In the genomic region with DNA sequence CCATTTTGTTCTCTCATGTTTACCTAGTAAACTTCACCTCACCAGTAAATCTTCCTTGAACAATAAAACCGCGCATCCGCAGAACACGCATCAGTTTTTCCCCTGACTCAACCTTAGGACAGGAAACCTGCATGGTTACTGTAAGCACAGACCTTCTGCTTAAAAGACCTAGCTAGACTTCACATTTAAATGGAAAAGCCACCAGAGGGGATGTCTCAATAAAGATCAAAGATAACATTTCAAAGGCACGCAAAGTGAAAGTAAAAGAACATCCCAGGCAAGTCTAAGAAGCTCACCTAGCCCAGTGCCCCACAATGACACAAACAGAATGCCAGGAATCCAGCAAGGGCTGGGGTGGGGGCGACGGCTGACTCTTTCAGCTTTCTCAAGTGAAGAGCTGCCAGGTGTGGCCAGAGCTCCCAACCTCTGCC, we compare ENCODE assay signal across 8 mouse cellular contexts. TPM values are rescaled to one million over a fixed set of nuclear protein-coding genes. Genes with fewer than 3 reads are reported as not detected.
A peak's percentile ranks its signal among the peaks of the same experiment; 100 is the strongest.
DNase-seq lines count a peak whose midpoint lies in the region; ATAC-seq lines count a peak whose summit lies in the region.

No protein-coding gene starts in this region.

- DNase-seq in neural tube, embryonic 11.5 days (ENCODE audit: low spot score) = no peak
- DNase-seq in neural tube, embryonic 10.5 days (ENCODE audit: extremely low spot score, low spot score) = no peak
- DNase-seq in forebrain, embryonic 14.5 days (ENCODE audit: low spot score) = no peak
- DNase-seq in limb, embryonic 11.5 days (ENCODE audit: low spot score) = peak; percentile 42
- no peak for DNase-seq in layer of hippocampus, postnatal 10 days (ENCODE audit: low spot score in 2 of 2)
- DNase-seq in testis, postnatal 10 days (ENCODE audit: low spot score) = no peak
- no peak for DNase-seq in urinary bladder, postnatal 14 days (ENCODE audit: low spot score)

- H3K9me3 ChIP-seq in neural tube, embryonic 11.5 days (ENCODE audit: control insufficient read depth, low read length) = no peaks in the 10 kb centered on the region
- no peaks in the 10 kb centered on the region for H3K9me3 ChIP-seq in forebrain, embryonic 14.5 days (replicated peaks; ENCODE audit: control insufficient read depth, low read length)
- no peaks in the 10 kb centered on the region for H3K9me3 ChIP-seq in limb, embryonic 11.5 days (ENCODE audit: control insufficient read depth, low read length)
- H3K9me3 ChIP-seq in neural tube, embryonic 15.5 days (replicated peaks) = no peaks in the 10 kb centered on the region

- H3K9ac ChIP-seq in neural tube, embryonic 11.5 days (ENCODE audit: low read length) = no peak overlapping the region
- peak overlapping the region; percentile 35; the same call in 1 of the 2 replicates for H3K9ac ChIP-seq in forebrain, embryonic 14.5 days (ENCODE audit: low read length)
- 0 out of 2 replicates have a peak overlapping the region, but pooled peaks have one; percentile 8 for H3K9ac ChIP-seq in limb, embryonic 11.5 days (ENCODE audit: low read length)
- H3K9ac ChIP-seq in neural tube, embryonic 15.5 days (replicated peaks) = no peak overlapping the region

- no peak for ATAC-seq in neural tube, embryonic 11.5 days (ENCODE audit: insufficient read depth, low FRiP score, low TSS enrichment)
- ATAC-seq in forebrain, embryonic 14.5 days = no peak
- no peak for ATAC-seq in limb, embryonic 11.5 days (ENCODE audit: insufficient number of reproducible peaks, low FRiP score, low TSS enrichment, low read depth)
- no peak for ATAC-seq in neural tube, embryonic 15.5 days (ENCODE audit: low FRiP score)

- no peak overlapping the region for H3K4me3 ChIP-seq in neural tube, embryonic 11.5 days (ENCODE audit: low read depth, low read length)
- H3K4me3 ChIP-seq in forebrain, embryonic 14.5 days (ENCODE audit: low read depth, low read length) = no peak overlapping the region
- H3K4me3 ChIP-seq in limb, embryonic 11.5 days (ENCODE audit: low read depth, low read length) = no peak overlapping the region
- no peak overlapping the region for H3K4me3 ChIP-seq in neural tube, embryonic 15.5 days (replicated peaks)

- 30% methylated on average over 7 of the region's 7 CpGs for WGBS in neural tube, embryonic 11.5 days
- WGBS in forebrain, embryonic 14.5 days = 52% methylated on average over 7 of the region's 7 CpGs
- 23% methylated on average over 7 of the region's 7 CpGs for WGBS in limb, embryonic 11.5 days
- 40% methylated on average over 7 of the region's 7 CpGs for WGBS in neural tube, embryonic 15.5 days

- no peak overlapping the region for H3K27ac ChIP-seq in neural tube, embryonic 11.5 days (ENCODE audit: low read depth, low read length)
- no peak overlapping the region for H3K27ac ChIP-seq in forebrain, embryonic 14.5 days (ENCODE audit: low read depth, low read length)
- H3K27ac ChIP-seq in limb, embryonic 11.5 days (replicated peaks; ENCODE audit: low read depth, low read length) = no peak overlapping the region
- no peak overlapping the region for H3K27ac ChIP-seq in neural tube, embryonic 15.5 days (replicated peaks)

- no peaks in the 10 kb centered on the region for H3K27me3 ChIP-seq in neural tube, embryonic 11.5 days (ENCODE audit: control insufficient read depth, insufficient read depth, low read length)
- H3K27me3 ChIP-seq in forebrain, embryonic 14.5 days (replicated peaks; ENCODE audit: control insufficient read depth, insufficient read depth, low read length) = no peaks in the 10 kb centered on the region; the same call in 1 of the 2 replicates
- H3K27me3 ChIP-seq in limb, embryonic 11.5 days (ENCODE audit: control insufficient read depth, insufficient read depth, low read length) = no peaks in the 10 kb centered on the region
- no peaks in the 10 kb centered on the region for H3K27me3 ChIP-seq in neural tube, embryonic 15.5 days (replicated peaks)

- peak overlapping the region; percentile 50 for H3K4me2 ChIP-seq in neural tube, embryonic 11.5 days (ENCODE audit: low read depth)
- peak overlapping the region; percentile 51 for H3K4me2 ChIP-seq in forebrain, embryonic 14.5 days (ENCODE audit: low read length)
- peak overlapping the region; percentile 87 for H3K4me2 ChIP-seq in limb, embryonic 11.5 days (ENCODE audit: low read depth, severe bottlenecking)
- peak overlapping the region; percentile 56 for H3K4me2 ChIP-seq in neural tube, embryonic 15.5 days

- peaks cover 8% of the 10 kb centered on the region for H3K4me1 ChIP-seq in neural tube, embryonic 11.5 days (ENCODE audit: control insufficient read depth, insufficient read depth, low read length)
- peaks cover 16% of the 10 kb centered on the region; the same call in 1 of the 2 replicates for H3K4me1 ChIP-seq in forebrain, embryonic 14.5 days (ENCODE audit: control insufficient read depth, insufficient read depth, low read length)
- H3K4me1 ChIP-seq in limb, embryonic 11.5 days (ENCODE audit: control insufficient read depth, insufficient read depth, low read length) = peaks cover 11% of the 10 kb centered on the region; the same call in 1 of the 2 replicates
- H3K4me1 ChIP-seq in neural tube, embryonic 15.5 days = peaks cover 20% of the 10 kb centered on the region

- no peaks in the 10 kb centered on the region for H3K36me3 ChIP-seq in neural tube, embryonic 11.5 days (ENCODE audit: control insufficient read depth, insufficient read depth, low read length)
- peaks cover 19% of the 10 kb centered on the region for H3K36me3 ChIP-seq in forebrain, embryonic 14.5 days (ENCODE audit: control insufficient read depth, insufficient read depth, low read length)
- H3K36me3 ChIP-seq in limb, embryonic 11.5 days (ENCODE audit: control insufficient read depth, insufficient read depth, low read length) = no peaks in the 10 kb centered on the region
- peaks cover 7% of the 10 kb centered on the region; the same call in 1 of the 2 replicates for H3K36me3 ChIP-seq in neural tube, embryonic 15.5 days

RNA-seq across cellular contexts. Expression of gene Lmod3, which starts 58.4 kb away (rescaled TPM):
- polyA plus RNA-seq in neural tube, embryonic 11.5 days (2014; fragmentation: Nextera tagmentation; extraction: Ambion mirVana) = 1.5 and 2.4 TPM in 2 replicates
- not detected in 2 replicates for polyA plus RNA-seq in forebrain, embryonic 14.5 days (2014; fragmentation: Nextera tagmentation; extraction: Ambion mirVana)
- 0.96 and 1.2 TPM in 2 replicates for polyA plus RNA-seq in limb, embryonic 11.5 days (2014; fragmentation: Nextera tagmentation; extraction: Ambion mirVana)
- polyA plus RNA-seq in neural tube, embryonic 15.5 days (2015; fragmentation: Nextera tagmentation; extraction: Ambion mirVana) = 0.61 and 0.63 TPM in 2 replicates
- total RNA-seq in layer of hippocampus, postnatal 10 days (2021) = under 1 TPM in 1 of 2 experiments, not detected in 1; 0.16 TPM

Comparison
In these comparisons a context has a peak if more than half of its experiments do, and no peak if none do; other contexts are left out.
1. H3K9ac ChIP-seq: peak in forebrain, embryonic 14.5 days (single experiment) and limb, embryonic 11.5 days (single experiment); none in neural tube, embryonic 11.5 days (single experiment) and neural tube, embryonic 15.5 days (single experiment).
2. Peak in every context shown above with its lines, with median percentiles within 50 percentile points of each other: H3K4me2 ChIP-seq.